Mouse (Mus musculus) cerebellum, postnatal 4 days (tissue): ENCODE measurements around the gene Mlh3.

Source experiments
- DNase-seq, 2 experiments: peaks; one replicate each; pipeline ENCODE4 v3.0.0; 2022; ENCODE audit warnings: low spot score in 2 of 2, mixed read lengths in 1 of 2

The Mlh3 gene

GRCm38 (mm10) chr12:85192461-85193108 is 77.8 kb downstream of the Mlh3 start:
- DNase-seq, result peak in 1 of 2 experiments; percentile 67

DNA sequence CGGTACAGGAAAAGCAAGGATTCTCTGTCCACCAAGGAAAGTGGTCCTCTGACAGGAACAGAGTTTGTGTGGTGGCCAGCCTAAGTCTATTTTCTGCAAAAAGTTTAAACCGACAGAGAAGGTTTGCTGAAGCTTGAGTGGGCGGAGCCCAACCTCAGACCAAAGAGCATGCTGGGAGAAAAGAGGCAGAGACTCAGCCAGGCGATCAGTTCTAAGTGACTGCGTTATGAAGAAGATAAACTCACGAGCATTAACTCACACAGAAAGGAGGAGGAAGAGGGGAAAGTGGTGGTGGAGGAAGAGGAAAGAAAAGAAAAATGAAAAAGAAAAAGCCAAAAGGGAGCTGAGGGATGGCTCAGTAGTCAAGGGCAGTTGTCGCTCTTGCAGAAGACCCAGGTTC is 80.1 kb downstream of the Mlh3 start:
- DNase-seq, result no peak

DNA sequence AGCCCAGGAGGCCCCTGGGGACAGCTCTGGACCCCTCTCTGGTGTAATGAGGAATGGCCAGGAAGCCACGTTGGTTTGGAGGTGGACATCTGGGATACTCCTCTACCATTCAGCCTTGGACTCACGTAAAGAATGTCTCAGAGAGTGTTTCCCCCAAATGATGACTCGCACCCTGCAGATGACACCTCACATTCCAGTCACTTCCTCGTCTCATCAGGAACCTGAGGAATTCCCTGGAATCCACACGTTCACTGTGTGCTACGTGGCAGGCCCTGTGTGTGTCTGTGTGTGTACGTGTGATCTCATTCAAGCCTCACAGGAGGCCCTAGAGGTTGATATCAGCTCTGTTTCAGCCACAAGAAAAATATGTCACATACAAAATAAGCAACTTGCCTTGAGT is 84.0 kb downstream of the Mlh3 start:
- no peak for DNase-seq

DNA sequence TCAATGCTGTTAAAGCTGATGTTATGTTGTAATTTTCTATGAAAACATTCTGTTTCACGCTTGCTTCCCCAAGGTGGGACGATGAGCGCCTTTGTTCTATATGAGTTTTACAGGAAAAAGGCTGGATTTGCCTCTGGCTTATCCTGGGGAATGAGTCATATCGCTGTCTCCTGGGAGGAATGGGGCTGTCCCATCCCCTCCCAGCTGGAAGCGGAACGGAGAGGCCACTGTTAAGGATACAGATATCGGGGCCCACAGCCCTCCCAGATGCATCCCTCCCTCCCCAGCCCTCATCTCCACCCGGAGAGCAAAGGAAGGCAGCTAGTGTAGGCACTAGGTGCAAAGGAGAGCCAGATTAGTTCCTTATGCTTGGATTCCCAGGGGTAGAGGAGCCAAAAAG is 84.6 kb downstream of the Mlh3 start:
- DNase-seq, result peak in 1 of 2 experiments; percentile 14
